Mouse (Mus musculus) liver, postnatal 0 days (tissue): ENCODE measurements at regions not wholly inside any gene's neighbourhood (a gene's known extent, or its start where the extent isn't known, plus 50 kb on each side); places are given as distances from the start of the nearest gene placed in this dataset.

Source experiments
- CTCF ChIP-seq: sonication (generic); IDR thresholded peaks from 2 replicates; pipeline ENCODE4 v1.5.1; 2016; ENCODE audit warnings: antibody characterized with exemption, low read depth
- EP300 ChIP-seq: IDR thresholded peaks from 2 replicates; pipeline ENCODE4 v1.6.1; 2016; ENCODE audit warnings: antibody characterized with exemption, low read depth, mild to moderate bottlenecking

GRCm38 (mm10) chr4:142381168-142381567, 142.0 kb upstream of the Kazn start:
- TF ChIP-seq EP300 (no peak), CTCF (no peak)
